Mouse (Mus musculus): ENCODE data around the gene Crip1. TPM values are rescaled to one million over a fixed set of nuclear protein-coding genes. Genes with fewer than 3 reads are reported as not detected.

The Crip1 gene
- polyA plus RNA-seq, 1 experiment from 2014 or later, result 194 TPM

DNA sequence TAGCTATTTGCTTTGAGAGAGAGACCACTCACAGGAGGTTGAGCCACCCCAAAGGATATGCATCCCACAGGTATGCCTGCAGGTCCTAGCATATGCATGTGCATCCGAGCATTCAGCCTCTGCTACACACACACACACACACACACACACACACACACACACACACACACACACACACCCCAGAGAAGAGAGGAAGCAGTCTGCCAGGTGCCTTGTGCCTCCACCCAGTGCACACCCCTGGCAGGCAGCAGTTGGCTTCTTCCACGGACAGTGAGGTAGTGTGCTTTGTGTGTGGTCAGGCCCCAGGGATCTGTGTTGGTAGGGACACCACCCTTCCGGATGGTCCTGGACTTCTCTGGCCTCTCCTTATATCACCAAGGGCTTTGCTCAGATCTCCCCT lies 3.8 kb downstream of the Crip1 start:
- Histone ChIP-seq H3K4me2 (replicated peaks; ENCODE audit: low read depth, low read length) (no peak overlapping the region), H3K4me1 (ENCODE audit: control insufficient read depth, insufficient read depth, low read length) (peaks cover 11% of the 10 kb centered on the region; the same call in 1 of the 2 replicates), H3K4me3 (ENCODE audit: low read length) (no peak overlapping the region), H3K9me3 (ENCODE audit: control insufficient read depth, low read length) (no peaks in the 10 kb centered on the region), H3K27ac (ENCODE audit: low read depth, low read length) (no peak overlapping the region), H3K27me3 (ENCODE audit: control insufficient read depth, insufficient read depth, low read length) (no peaks in the 10 kb centered on the region), H3K36me3 (ENCODE audit: control insufficient read depth, insufficient read depth, low read length) (no peaks in the 10 kb centered on the region), H3K9ac (ENCODE audit: low read depth, low read length) (no peak overlapping the region)
- ATAC-seq (ENCODE audit: low FRiP score, low TSS enrichment), result no peak
- WGBS, result 71% methylated on average over 3 of the region's 3 CpGs

DNA sequence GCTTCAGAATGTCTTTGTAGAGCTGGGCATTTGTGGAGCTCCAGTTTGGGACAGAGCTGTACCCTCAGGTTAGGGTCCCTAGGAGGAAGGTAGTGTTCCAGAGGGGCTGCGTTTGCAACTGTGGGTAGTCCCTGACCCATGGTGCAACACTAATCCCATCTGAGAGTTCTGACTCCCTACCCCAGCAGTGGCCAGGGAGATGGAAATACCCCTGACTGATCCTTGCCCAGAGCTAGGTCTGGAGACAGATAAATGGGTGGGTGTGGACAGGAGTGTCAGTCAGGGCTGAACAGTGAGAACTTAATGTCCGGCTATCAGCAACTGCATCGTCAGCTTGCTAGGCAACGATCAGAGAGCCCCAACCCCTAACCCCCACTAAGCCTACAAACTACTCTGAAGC lies 4.5 kb downstream of the Crip1 start:
- no peak overlapping the region for H3K9ac ChIP-seq (ENCODE audit: low read depth, low read length)
- H3K9me3 ChIP-seq (ENCODE audit: control insufficient read depth, low read length), result no peaks in the 10 kb centered on the region
- peaks cover 17% of the 10 kb centered on the region; the same call in 1 of the 2 replicates for H3K4me1 ChIP-seq (ENCODE audit: control insufficient read depth, insufficient read depth, low read length)
- H3K4me3 ChIP-seq (ENCODE audit: low read length), result no peak overlapping the region
- no peak for ATAC-seq (ENCODE audit: low FRiP score, low TSS enrichment)
- no peaks in the 10 kb centered on the region for H3K36me3 ChIP-seq (ENCODE audit: control insufficient read depth, insufficient read depth, low read length)
- 80% methylated on average over 4 of the region's 4 CpGs for WGBS
- no peak overlapping the region for H3K4me2 ChIP-seq (replicated peaks; ENCODE audit: low read depth, low read length)
- no peak overlapping the region for H3K27ac ChIP-seq (ENCODE audit: low read depth, low read length)
- no peaks in the 10 kb centered on the region for H3K27me3 ChIP-seq (ENCODE audit: control insufficient read depth, insufficient read depth, low read length)

DNA sequence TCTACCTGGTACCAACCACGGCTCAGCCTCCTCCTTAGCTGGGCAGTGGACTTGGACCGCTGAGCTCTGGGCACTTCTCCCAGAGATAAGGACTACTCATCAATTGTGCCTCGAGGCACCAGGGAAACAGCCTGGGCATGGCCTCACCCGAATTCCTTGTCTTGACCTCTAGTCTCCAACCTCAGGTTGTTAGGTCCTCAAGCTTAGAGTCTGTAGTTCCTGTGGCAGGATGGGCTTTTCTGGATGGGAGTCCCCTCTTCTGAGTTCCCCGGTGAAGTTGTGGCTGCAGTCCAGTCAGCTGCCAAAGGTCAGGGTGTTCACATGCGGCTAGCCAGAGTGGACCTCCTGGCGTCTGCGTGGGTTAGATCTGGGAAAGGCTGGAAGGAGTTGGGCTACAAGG lies 4.9 kb downstream of the Crip1 start:
- Histone ChIP-seq H3K36me3 (ENCODE audit: control insufficient read depth, insufficient read depth, low read length) (no peaks in the 10 kb centered on the region), H3K27ac (ENCODE audit: low read depth, low read length) (no peak overlapping the region), H3K4me1 (ENCODE audit: control insufficient read depth, insufficient read depth, low read length) (peaks cover 17% of the 10 kb centered on the region; the same call in 1 of the 2 replicates), H3K9ac (ENCODE audit: low read depth, low read length) (no peak overlapping the region), H3K9me3 (ENCODE audit: control insufficient read depth, low read length) (no peaks in the 10 kb centered on the region), H3K27me3 (ENCODE audit: control insufficient read depth, insufficient read depth, low read length) (no peaks in the 10 kb centered on the region), H3K4me3 (ENCODE audit: low read length) (no peak overlapping the region), H3K4me2 (replicated peaks; ENCODE audit: low read depth, low read length) (no peak overlapping the region)
- no peak for ATAC-seq (ENCODE audit: low FRiP score, low TSS enrichment)
- 67% methylated on average over 8 of the region's 8 CpGs for WGBS

DNA sequence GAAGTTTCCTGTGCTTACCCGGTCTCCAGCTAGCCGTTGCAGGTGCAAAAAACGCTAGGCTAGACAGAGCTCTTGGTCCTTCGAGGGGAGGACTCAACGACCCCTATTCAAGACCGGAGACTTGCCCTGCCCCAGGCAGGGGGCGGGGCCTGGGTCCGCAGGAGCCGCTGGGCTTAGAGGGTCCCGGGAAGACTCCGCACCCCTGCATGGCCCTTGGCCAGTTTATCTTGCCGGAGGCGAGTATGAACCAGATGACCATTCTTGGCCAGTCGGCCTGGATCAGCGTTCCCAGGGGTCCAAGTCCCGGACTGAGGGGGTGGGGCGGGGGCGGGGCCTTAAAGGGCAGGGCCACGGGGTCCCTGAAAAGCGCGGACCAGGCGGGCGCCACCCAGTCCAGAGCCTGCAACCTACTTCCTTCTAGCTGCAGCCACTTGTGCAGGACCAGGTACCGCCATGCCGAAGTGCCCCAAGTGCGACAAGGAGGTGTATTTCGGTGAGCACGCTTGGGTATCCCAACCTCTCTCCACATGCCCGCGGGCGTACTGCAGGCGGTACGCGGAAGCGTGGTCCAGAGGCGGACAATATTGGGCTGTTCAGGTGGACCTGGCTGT lies 5.7 kb downstream of the Crip1 start:
- Histone ChIP-seq H3K9ac (ENCODE audit: low read depth, low read length) (peak overlapping the region; percentile 5), H3K9me3 (ENCODE audit: control insufficient read depth, low read length) (no peaks in the 10 kb centered on the region), H3K27me3 (ENCODE audit: control insufficient read depth, insufficient read depth, low read length) (no peaks in the 10 kb centered on the region), H3K4me3 (ENCODE audit: low read length) (peak overlapping the region; percentile 41), H3K4me2 (replicated peaks; ENCODE audit: low read depth, low read length) (peak overlapping the region; percentile 60), H3K36me3 (ENCODE audit: control insufficient read depth, insufficient read depth, low read length) (no peaks in the 10 kb centered on the region), H3K4me1 (ENCODE audit: control insufficient read depth, insufficient read depth, low read length) (peaks cover 17% of the 10 kb centered on the region; the same call in 1 of the 2 replicates), H3K27ac (ENCODE audit: low read depth, low read length) (no peak overlapping the region)
- under 1% methylated on average over 36 of the region's 36 CpGs for WGBS
- no peak for ATAC-seq (ENCODE audit: low FRiP score, low TSS enrichment)

DNA sequence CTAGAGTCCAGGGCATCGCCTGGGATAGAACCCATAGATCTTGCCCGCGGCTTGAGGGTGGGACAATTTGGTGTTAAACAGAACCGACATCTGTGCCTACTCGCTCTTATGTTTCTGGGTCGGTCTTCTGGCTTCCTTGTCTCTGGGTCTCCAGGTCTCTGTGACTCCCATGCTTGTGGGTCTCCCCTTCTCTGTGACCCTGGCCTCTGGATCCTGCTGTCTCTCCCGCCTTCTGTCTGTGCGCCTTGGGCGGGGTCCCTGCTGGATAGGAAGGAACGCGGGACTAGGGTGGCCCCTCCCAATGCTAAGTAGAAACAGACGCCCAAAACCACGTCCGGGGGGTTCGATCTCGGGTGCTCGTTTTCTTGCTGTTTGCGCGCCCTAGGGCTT lies 6.2 kb downstream of the Crip1 start:
- H3K4me2 ChIP-seq (replicated peaks; ENCODE audit: low read depth, low read length), result peak overlapping the region; percentile 60
- H3K36me3 ChIP-seq (ENCODE audit: control insufficient read depth, insufficient read depth, low read length), result no peaks in the 10 kb centered on the region
- peak overlapping the region; percentile 5 for H3K9ac ChIP-seq (ENCODE audit: low read depth, low read length)
- no peak overlapping the region for H3K27ac ChIP-seq (ENCODE audit: low read depth, low read length)
- ATAC-seq (ENCODE audit: low FRiP score, low TSS enrichment), result no peak
- peak overlapping the region; percentile 41 for H3K4me3 ChIP-seq (ENCODE audit: low read length)
- H3K27me3 ChIP-seq (ENCODE audit: control insufficient read depth, insufficient read depth, low read length), result no peaks in the 10 kb centered on the region
- no peaks in the 10 kb centered on the region for H3K9me3 ChIP-seq (ENCODE audit: control insufficient read depth, low read length)
- 27% methylated on average over 19 of the region's 19 CpGs for WGBS
- H3K4me1 ChIP-seq (ENCODE audit: control insufficient read depth, insufficient read depth, low read length), result peaks cover 21% of the 10 kb centered on the region; the same call in 1 of the 2 replicates

DNA sequence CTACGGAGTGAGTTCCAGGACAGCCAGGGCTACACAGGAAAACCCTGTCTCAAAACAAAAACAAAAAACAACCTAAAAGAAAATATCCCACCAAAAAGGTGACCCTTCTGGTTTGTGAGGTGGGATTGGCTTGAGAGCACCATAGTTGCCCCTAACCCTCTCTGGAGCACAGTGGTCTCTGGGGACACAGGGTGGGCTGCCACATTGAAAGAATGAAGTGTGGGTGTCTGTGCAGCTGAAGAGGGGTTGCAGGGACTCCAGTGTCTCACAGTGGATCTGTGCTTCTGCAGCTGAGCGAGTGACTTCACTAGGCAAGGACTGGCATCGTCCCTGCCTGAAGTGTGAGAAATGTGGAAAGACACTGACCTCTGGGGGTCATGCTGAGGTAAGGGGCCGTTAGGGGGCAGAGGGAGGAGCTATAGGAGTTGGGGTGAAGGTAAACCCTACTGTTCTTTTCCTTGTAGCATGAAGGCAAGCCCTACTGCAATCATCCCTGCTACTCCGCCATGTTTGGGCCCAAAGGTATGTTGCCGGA lies 6.9 kb downstream of the Crip1 start:
- no peak for ATAC-seq (ENCODE audit: low FRiP score, low TSS enrichment)
- Histone ChIP-seq H3K36me3 (ENCODE audit: control insufficient read depth, insufficient read depth, low read length) (no peaks in the 10 kb centered on the region), H3K4me2 (replicated peaks; ENCODE audit: low read depth, low read length) (no peak overlapping the region), H3K4me3 (ENCODE audit: low read length) (no peak overlapping the region), H3K9ac (ENCODE audit: low read depth, low read length) (no peak overlapping the region), H3K27ac (ENCODE audit: low read depth, low read length) (no peak overlapping the region), H3K27me3 (ENCODE audit: control insufficient read depth, insufficient read depth, low read length) (no peaks in the 10 kb centered on the region), H3K9me3 (ENCODE audit: control insufficient read depth, low read length) (no peaks in the 10 kb centered on the region), H3K4me1 (ENCODE audit: control insufficient read depth, insufficient read depth, low read length) (peaks cover 25% of the 10 kb centered on the region; the same call in 1 of the 2 replicates)
- 80% methylated on average over 6 of the region's 6 CpGs for WGBS

DNA sequence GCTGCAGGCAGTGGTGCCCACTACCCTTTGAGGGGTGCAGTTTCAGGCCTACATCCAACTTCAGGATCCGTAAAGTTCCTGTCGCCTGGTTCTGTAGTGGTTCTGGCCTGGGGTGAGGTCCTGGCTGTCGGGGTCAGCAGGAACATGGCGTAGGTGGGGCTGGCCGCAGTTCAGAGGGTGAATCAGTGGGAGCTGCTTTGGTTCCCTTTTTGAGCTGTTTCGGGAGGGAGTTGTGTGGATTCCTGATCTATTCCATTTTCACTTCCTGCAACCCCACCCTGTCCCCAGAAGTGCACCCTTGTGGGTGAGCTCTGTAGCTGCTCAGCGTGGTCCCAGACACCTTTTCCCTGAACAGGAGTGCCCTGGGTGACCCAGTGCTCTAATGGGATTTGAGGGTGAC lies 7.9 kb downstream of the Crip1 start:
- no peaks in the 10 kb centered on the region for H3K27me3 ChIP-seq (ENCODE audit: control insufficient read depth, insufficient read depth, low read length)
- H3K4me2 ChIP-seq (replicated peaks; ENCODE audit: low read depth, low read length), result no peak overlapping the region
- no peak overlapping the region for H3K9ac ChIP-seq (ENCODE audit: low read depth, low read length)
- no peaks in the 10 kb centered on the region for H3K9me3 ChIP-seq (ENCODE audit: control insufficient read depth, low read length)
- no peak overlapping the region for H3K4me3 ChIP-seq (ENCODE audit: low read length)
- H3K27ac ChIP-seq (ENCODE audit: low read depth, low read length), result no peak overlapping the region
- H3K36me3 ChIP-seq (ENCODE audit: control insufficient read depth, insufficient read depth, low read length), result no peaks in the 10 kb centered on the region; the same call in 1 of the 2 replicates
- ATAC-seq (ENCODE audit: low FRiP score, low TSS enrichment), result no peak
- peaks cover 25% of the 10 kb centered on the region; the same call in 1 of the 2 replicates for H3K4me1 ChIP-seq (ENCODE audit: control insufficient read depth, insufficient read depth, low read length)
- WGBS, result 90% methylated on average over 7 of the region's 7 CpGs

DNA sequence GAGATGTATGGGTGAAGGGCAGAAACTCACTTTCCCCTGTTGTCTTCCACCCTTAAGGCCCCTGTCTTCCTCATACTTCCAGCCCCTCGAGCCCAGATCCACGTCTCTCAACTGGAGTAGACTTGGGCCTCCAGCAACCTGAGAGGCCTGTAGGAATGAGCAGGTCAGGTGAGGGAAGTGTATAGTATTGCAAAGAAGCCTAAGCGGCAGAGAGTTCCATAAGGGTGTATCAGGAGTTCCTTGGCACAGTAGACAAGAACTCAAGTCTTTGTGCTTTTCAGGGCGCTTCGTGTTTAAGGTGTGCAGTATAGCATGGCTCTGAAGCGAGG lies 8.6 kb downstream of the Crip1 start:
- Histone ChIP-seq H3K27ac (ENCODE audit: low read depth, low read length) (peak overlapping the region; percentile 91), H3K4me1 (ENCODE audit: control insufficient read depth, insufficient read depth, low read length) (peaks cover 25% of the 10 kb centered on the region; the same call in 1 of the 2 replicates), H3K36me3 (ENCODE audit: control insufficient read depth, insufficient read depth, low read length) (no peaks in the 10 kb centered on the region; the same call in 1 of the 2 replicates), H3K27me3 (ENCODE audit: control insufficient read depth, insufficient read depth, low read length) (no peaks in the 10 kb centered on the region), H3K9me3 (ENCODE audit: control insufficient read depth, low read length) (no peaks in the 10 kb centered on the region), H3K4me3 (ENCODE audit: low read length) (peak overlapping the region; percentile 42), H3K9ac (ENCODE audit: low read depth, low read length) (no peak overlapping the region), H3K4me2 (replicated peaks; ENCODE audit: low read depth, low read length) (peak overlapping the region; percentile 88)
- 79% methylated on average over 6 of the region's 6 CpGs for WGBS
- no peak for ATAC-seq (ENCODE audit: low FRiP score, low TSS enrichment)

DNA sequence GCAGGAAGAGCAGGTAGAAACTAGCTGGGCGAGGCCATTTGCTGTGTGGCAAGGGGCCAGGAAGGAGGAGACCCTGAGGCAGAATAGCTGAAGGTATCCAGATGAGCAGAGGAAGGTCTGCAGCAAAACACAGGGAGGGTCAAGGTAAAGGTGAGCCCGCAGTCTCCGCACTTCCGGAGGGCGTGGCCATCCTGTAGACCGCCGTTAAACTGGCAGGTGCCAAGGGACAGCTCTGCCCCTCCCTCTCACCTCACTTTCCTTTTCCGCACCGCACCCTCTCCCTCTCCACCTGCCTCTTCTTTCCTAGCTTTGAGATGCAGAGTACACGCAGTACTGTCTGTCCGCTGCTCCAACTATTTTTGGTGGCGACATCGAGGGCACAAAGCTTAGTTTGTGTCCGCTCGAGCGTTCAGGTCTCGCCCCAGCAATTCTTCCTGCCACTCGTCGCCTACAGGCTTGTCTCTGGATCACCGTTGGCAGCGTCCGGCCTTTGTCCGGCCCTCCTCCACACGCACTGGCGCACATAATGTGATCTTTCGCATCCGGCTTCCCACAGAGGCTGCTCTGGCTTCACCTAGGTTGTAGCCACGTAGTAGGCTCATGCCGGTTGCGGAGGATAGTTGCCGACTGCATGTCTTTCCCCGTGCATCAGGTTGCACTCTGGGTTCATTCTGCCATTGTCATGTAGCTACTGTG lies 9.1 kb downstream of the Crip1 start:
- Histone ChIP-seq H3K9me3 (ENCODE audit: control insufficient read depth, low read length) (no peaks in the 10 kb centered on the region), H3K9ac (ENCODE audit: low read depth, low read length) (peak overlapping the region; percentile 63), H3K4me3 (ENCODE audit: low read length) (peak overlapping the region; percentile 42), H3K27me3 (ENCODE audit: control insufficient read depth, insufficient read depth, low read length) (no peaks in the 10 kb centered on the region), H3K4me1 (ENCODE audit: control insufficient read depth, insufficient read depth, low read length) (peaks cover 25% of the 10 kb centered on the region; the same call in 1 of the 2 replicates), H3K4me2 (replicated peaks; ENCODE audit: low read depth, low read length) (peak overlapping the region; percentile 88), H3K27ac (ENCODE audit: low read depth, low read length) (peak overlapping the region; percentile 91), H3K36me3 (ENCODE audit: control insufficient read depth, insufficient read depth, low read length) (no peaks in the 10 kb centered on the region; the same call in 1 of the 2 replicates)
- peak; percentile 0; the same call in 1 of the 2 replicates for ATAC-seq (ENCODE audit: low FRiP score, low TSS enrichment)
- 2% methylated on average over 32 of the region's 32 CpGs for WGBS

All from kidney, embryonic 14.5 days (tissue).